Mouse (Mus musculus): Measurements from ENCODE around the gene Nr5a2. TPM values are rescaled to one million over a fixed set of nuclear protein-coding genes. Genes with fewer than 3 reads are reported as not detected.

Gene Nr5a2
- polyA plus RNA-seq, 1 experiment from 2014 or later: 0.82 TPM

DNA sequence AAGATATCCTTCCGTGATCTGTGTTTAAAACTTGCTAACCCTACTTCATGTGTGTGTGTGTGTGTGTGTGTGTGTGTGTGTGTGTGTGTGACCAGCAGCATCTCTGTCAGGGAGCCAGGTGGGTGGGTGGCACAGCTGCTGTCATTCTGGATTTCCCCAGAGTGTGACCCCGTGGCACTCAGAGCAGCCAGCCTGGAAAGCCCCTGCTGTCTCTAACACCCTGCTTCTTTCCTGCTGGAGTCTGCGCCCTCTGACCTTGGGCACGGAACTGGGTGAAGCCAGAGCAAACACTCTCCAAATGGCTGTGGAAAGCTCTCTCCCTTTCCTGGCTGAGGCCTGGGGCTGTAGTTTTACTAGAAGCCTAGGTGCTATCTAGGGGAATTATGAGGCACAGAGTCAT, 100.8 kb downstream of the Nr5a2 start:
- no peak for ATAC-seq (ENCODE audit: insufficient number of reproducible peaks, low FRiP score, low TSS enrichment, low read depth)
- H3K27ac ChIP-seq: no peak overlapping the region

GRCm38 (mm10) chr1:136858724-136859123, 101.5 kb downstream of the Nr5a2 start:
- H3K4me3 ChIP-seq: no peak overlapping the region
- no peak overlapping the region for H3K9ac ChIP-seq
- no peak overlapping the region for H3K4me2 ChIP-seq
- H3K27ac ChIP-seq: no peak overlapping the region
- WGBS: 68% methylated on average over 4 of the region's 4 CpGs
- 0 out of 2 replicates have a peak, but pooled peaks cover 3% of the 10 kb centered on the region for H3K4me1 ChIP-seq
- no peak for ATAC-seq (ENCODE audit: insufficient number of reproducible peaks, low FRiP score, low TSS enrichment, low read depth)
- no peaks in the 10 kb centered on the region for H3K27me3 ChIP-seq
- no peaks in the 10 kb centered on the region for H3K36me3 ChIP-seq
- no peaks in the 10 kb centered on the region for H3K9me3 ChIP-seq

More for the DNA sequence above, 100.8 kb downstream of the Nr5a2 start:
- no peaks in the 10 kb centered on the region for H3K9me3 ChIP-seq
- H3K9ac ChIP-seq: no peak overlapping the region
- no peak overlapping the region for H3K4me3 ChIP-seq
- H3K27me3 ChIP-seq: no peaks in the 10 kb centered on the region
- WGBS: 42% methylated on average over 4 of the region's 4 CpGs
- H3K4me2 ChIP-seq: no peak overlapping the region
- H3K4me1 ChIP-seq: 0 out of 2 replicates have a peak, but pooled peaks cover 3% of the 10 kb centered on the region
- no peaks in the 10 kb centered on the region for H3K36me3 ChIP-seq

- no peak overlapping the region for H3K9ac ChIP-seq
- no peak for ATAC-seq (ENCODE audit: insufficient number of reproducible peaks, low FRiP score, low TSS enrichment, low read depth)
- no peaks in the 10 kb centered on the region for H3K36me3 ChIP-seq
- H3K27me3 ChIP-seq: no peaks in the 10 kb centered on the region
- WGBS: 88% methylated on average over 3 of the region's 3 CpGs
- H3K4me3 ChIP-seq: no peak overlapping the region
- H3K9me3 ChIP-seq: no peaks in the 10 kb centered on the region
- 0 out of 2 replicates have a peak, but pooled peaks cover 3% of the 10 kb centered on the region for H3K4me1 ChIP-seq
- no peak overlapping the region for H3K27ac ChIP-seq
- H3K4me2 ChIP-seq: no peak overlapping the region
Measured at GRCm38 (mm10) chr1:136856104-136856503, 104.1 kb downstream of the Nr5a2 start.

DNA sequence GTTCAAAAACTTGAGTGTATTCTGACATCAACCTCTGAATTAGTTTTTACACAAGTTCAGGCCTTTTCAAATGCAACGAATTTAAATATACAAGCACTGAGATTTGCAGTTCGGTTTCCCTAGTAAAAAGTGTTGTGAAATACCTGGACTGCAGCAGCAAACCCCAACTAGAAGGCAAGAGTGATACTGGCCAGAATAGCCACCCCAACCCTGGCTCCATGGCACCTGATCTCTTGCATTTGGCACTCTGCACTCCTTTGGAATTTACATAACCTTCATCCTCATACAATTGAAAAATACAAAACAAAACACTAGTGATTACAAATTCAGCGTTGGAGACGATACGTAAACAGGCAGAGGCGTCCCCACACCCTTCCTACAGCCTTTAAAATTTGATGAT, 111.5 kb downstream of the Nr5a2 start:
- Histone ChIP-seq H3K9ac (no peak overlapping the region), H3K4me2 (no peak overlapping the region), H3K4me3 (no peak overlapping the region), H3K4me1 (no peaks in the 10 kb centered on the region), H3K27ac (no peak overlapping the region), H3K27me3 (no peaks in the 10 kb centered on the region), H3K36me3 (no peaks in the 10 kb centered on the region), H3K9me3 (no peaks in the 10 kb centered on the region)
- ATAC-seq (ENCODE audit: insufficient number of reproducible peaks, low FRiP score, low TSS enrichment, low read depth): no peak
- 78% methylated on average over 6 of the region's 6 CpGs for WGBS

DNA sequence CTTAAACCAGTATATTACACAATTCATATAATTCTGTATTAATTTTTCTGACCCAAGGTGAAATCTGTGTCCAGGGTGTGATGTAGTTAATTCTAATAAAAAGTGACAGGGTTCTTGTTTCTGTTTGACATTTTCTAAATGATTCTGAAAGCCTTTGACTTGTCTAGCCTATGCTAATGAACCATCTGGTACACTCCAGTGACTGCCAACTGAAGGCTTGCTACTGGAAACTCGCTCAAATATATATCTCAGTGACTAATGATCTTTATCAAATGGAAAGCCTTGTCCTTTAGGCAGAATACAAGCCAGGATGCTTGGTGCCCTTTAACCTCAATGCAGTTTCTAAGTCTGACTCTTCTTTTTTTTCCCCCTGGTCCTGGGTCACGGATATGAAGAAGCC, 114.2 kb downstream of the Nr5a2 start:
- 73% methylated on average over 2 of the region's 2 CpGs for WGBS
- ATAC-seq (ENCODE audit: insufficient number of reproducible peaks, low FRiP score, low TSS enrichment, low read depth): no peak
- no peak overlapping the region for H3K4me3 ChIP-seq
- no peaks in the 10 kb centered on the region for H3K9me3 ChIP-seq
- no peak overlapping the region for H3K9ac ChIP-seq
- no peak overlapping the region for H3K4me2 ChIP-seq
- no peaks in the 10 kb centered on the region for H3K36me3 ChIP-seq
- H3K4me1 ChIP-seq: no peaks in the 10 kb centered on the region
- no peak overlapping the region for H3K27ac ChIP-seq
- no peaks in the 10 kb centered on the region for H3K27me3 ChIP-seq

DNA sequence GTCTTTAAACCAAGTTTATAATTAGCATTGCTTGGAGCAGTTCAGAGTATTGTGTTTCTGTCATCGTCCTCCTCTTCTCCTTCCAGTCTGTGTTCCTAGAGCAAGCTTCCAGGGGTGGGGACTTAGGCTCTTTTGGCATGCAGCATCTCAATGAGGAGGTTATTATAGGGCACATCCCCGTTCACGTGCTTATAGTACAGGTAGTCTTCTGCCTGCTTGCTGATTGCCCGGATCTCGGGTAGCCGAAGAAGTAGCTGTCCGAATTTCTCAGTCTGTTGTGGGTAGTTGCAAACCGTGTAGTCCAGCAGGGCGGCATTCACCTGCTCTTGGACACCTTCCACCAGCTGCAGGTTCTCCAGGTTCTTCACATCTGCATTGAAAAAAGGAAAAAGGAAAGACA, 114.9 kb downstream of the Nr5a2 start:
- Histone ChIP-seq H3K4me3 (no peak overlapping the region), H3K36me3 (no peaks in the 10 kb centered on the region), H3K27ac (no peak overlapping the region), H3K9ac (no peak overlapping the region), H3K4me2 (no peak overlapping the region), H3K9me3 (no peaks in the 10 kb centered on the region), H3K27me3 (no peaks in the 10 kb centered on the region), H3K4me1 (no peaks in the 10 kb centered on the region)
- 79% methylated on average over 9 of the region's 9 CpGs for WGBS
- no peak for ATAC-seq (ENCODE audit: insufficient number of reproducible peaks, low FRiP score, low TSS enrichment, low read depth)

GRCm38 (mm10) chr1:136840512-136840911, 119.7 kb downstream of the Nr5a2 start:
- Histone ChIP-seq H3K27me3 (no peaks in the 10 kb centered on the region), H3K27ac (no peak overlapping the region), H3K9me3 (no peaks in the 10 kb centered on the region), H3K9ac (no peak overlapping the region), H3K4me2 (no peak overlapping the region), H3K36me3 (no peaks in the 10 kb centered on the region), H3K4me3 (no peak overlapping the region), H3K4me1 (no peaks in the 10 kb centered on the region)
- no peak for ATAC-seq (ENCODE audit: insufficient number of reproducible peaks, low FRiP score, low TSS enrichment, low read depth)
- 72% methylated on average over 7 of the region's 7 CpGs for WGBS

DNA sequence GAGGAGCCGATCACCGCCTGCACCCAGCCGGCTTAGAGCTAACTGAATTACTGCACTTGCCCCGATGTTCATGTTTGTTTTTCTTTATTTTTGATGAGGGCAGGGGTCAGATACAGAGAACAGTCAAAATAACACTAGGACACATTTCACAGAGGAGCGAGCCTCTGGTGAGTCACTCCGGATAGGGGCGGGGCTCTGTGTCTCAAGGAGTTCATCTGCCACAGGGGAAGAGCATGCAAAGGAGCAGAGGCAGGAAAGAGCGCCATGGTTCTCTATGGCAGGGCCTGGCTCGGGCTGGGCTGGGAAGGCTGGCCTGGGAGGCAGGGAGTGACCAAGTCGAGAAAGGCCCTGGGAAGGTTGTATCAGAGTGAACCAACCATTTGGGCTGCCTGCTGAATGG, 121.0 kb downstream of the Nr5a2 start:
- no peaks in the 10 kb centered on the region for H3K4me1 ChIP-seq

DNA sequence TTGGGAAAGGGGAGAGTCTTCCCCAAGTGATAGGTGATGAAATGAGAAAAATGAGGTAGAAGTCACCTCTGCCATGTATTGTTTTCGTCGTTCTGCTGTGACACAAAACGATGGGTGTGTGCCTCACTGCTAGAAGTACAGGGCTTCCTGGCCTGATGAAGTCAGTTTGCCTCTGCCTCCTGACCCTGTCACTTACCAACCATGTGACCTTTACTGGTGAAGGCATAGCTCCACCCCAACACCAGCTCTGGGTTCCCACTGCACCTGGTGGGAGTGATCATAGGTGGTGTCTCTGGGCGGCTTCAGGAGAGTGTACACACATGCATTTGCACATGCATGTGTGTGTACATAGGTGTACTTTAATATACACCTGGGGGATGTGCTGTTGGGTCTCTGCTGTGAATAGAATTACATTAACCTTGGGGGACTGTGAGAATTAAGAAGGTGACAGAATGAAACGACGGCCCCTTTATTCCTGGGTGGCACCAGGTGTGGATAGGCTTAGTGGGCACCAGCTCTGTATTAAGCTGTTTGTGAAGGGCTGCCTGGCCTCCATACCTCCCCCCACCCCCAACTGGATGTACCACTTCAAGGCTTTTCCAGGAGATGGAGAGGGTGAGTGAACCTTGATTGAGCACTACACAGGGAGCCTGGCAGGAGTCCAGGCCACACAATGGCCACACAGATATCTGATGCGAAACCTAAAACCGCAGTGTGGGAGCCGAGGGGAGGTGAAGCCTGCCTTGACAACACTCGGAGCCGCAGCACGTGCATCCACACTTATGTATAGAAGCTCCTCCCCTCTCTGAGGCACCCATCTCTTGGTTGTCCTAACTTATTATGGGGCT, 127.7 kb downstream of the Nr5a2 start:
- Histone ChIP-seq H3K9me3 (no peaks in the 10 kb centered on the region), H3K27ac (no peak overlapping the region), H3K9ac (no peak overlapping the region), H3K4me1 (peaks cover 3% of the 10 kb centered on the region; the same call in 1 of the 2 replicates), H3K4me2 (no peak overlapping the region), H3K36me3 (no peaks in the 10 kb centered on the region), H3K4me3 (no peak overlapping the region), H3K27me3 (no peaks in the 10 kb centered on the region)
- no peak for ATAC-seq (ENCODE audit: insufficient number of reproducible peaks, low FRiP score, low TSS enrichment, low read depth)
- WGBS: 60% methylated on average over 12 of the region's 12 CpGs

More for the DNA sequence above, 121.0 kb downstream of the Nr5a2 start:
- no peak for ATAC-seq (ENCODE audit: insufficient number of reproducible peaks, low FRiP score, low TSS enrichment, low read depth)
- Histone ChIP-seq H3K9ac (no peak overlapping the region), H3K4me3 (no peak overlapping the region), H3K36me3 (no peaks in the 10 kb centered on the region), H3K4me2 (no peak overlapping the region), H3K27me3 (no peaks in the 10 kb centered on the region), H3K9me3 (no peaks in the 10 kb centered on the region), H3K27ac (no peak overlapping the region)
- 75% methylated on average over 10 of the region's 10 CpGs for WGBS

GRCm38 (mm10) chr1:136830992-136831391, 129.3 kb downstream of the Nr5a2 start:
- WGBS: 93% methylated on average over 6 of the region's 6 CpGs
- peaks cover 3% of the 10 kb centered on the region; the same call in 1 of the 2 replicates for H3K4me1 ChIP-seq

DNA sequence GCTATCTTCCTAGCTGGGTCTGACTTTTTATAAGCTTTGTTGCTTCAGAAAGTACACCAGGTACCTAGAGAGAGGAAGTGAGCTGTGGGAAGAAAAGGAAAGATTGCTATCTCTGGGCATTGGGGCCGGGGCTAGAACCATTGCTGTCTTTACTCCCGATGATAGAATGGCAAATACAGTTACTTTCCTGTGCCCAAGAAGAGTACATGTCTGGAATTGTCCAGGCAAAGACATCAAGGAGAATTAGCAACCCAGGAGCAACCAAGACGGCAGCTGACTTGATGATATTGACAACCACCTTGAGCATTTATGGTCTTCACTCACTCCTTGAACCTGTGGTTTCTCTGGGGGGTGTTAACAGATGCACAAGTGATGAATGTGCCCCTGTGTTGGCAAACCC, 130.3 kb downstream of the Nr5a2 start:
- H3K27ac ChIP-seq: no peak overlapping the region
- H3K4me3 ChIP-seq: no peak overlapping the region
- 88% methylated on average over 3 of the region's 3 CpGs for WGBS
- no peaks in the 10 kb centered on the region for H3K9me3 ChIP-seq
- no peak overlapping the region for H3K9ac ChIP-seq
- no peaks in the 10 kb centered on the region for H3K27me3 ChIP-seq
- H3K36me3 ChIP-seq: no peaks in the 10 kb centered on the region
- ATAC-seq (ENCODE audit: insufficient number of reproducible peaks, low FRiP score, low TSS enrichment, low read depth): no peak
- H3K4me1 ChIP-seq: peaks cover 3% of the 10 kb centered on the region; the same call in 1 of the 2 replicates
- no peak overlapping the region for H3K4me2 ChIP-seq

More at GRCm38 (mm10) chr1:136830992-136831391, 129.3 kb downstream of the Nr5a2 start:
- no peak for ATAC-seq (ENCODE audit: insufficient number of reproducible peaks, low FRiP score, low TSS enrichment, low read depth)
- Histone ChIP-seq H3K9ac (no peak overlapping the region), H3K4me2 (no peak overlapping the region), H3K27ac (no peak overlapping the region), H3K36me3 (no peaks in the 10 kb centered on the region), H3K27me3 (no peaks in the 10 kb centered on the region), H3K9me3 (no peaks in the 10 kb centered on the region), H3K4me3 (no peak overlapping the region)

GRCm38 (mm10) chr1:136823897-136824296, 136.4 kb downstream of the Nr5a2 start:
- Histone ChIP-seq H3K27ac (no peak overlapping the region), H3K4me3 (no peak overlapping the region), H3K36me3 (no peaks in the 10 kb centered on the region), H3K4me1 (no peaks in the 10 kb centered on the region), H3K27me3 (no peaks in the 10 kb centered on the region), H3K4me2 (no peak overlapping the region), H3K9me3 (no peaks in the 10 kb centered on the region), H3K9ac (no peak overlapping the region)
- WGBS: 75% methylated on average over 4 of the region's 4 CpGs
- ATAC-seq (ENCODE audit: insufficient number of reproducible peaks, low FRiP score, low TSS enrichment, low read depth): no peak
